ENCODE assay signal across 9 mouse cellular contexts in the genomic region with DNA sequence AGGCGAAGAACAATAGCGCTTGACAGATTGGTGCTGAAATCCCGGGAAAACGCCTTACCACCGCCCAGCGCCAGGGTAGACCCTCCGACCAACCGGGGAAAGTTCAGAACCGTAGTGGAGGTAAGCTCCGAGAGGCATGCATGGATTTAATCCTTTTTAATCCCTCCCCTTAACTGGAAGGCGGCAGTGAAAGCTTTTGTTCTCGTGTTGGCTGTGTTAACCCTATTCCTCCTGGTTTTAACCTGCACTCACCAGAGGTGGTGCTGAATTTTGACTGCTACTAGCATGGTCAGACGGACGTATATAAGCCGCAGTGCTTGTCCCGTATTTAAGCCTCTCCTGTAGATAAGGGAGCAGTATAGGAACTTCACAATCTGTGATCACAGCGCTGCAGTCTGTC.
DNase-seq lines count a peak whose midpoint lies in the region; ATAC-seq and TF ChIP-seq lines count a peak whose summit lies in the region.
"Had no signal": no experiment of that assay in that cellular context is flagged by ENCODE, and none has a peak within 500 bp of the region (broad histone marks: within the 10 kb centered on the region; RNA-seq: fewer than 3 reads in every experiment).

No protein-coding gene starts in this region.

- TF ChIP-seq CTCF in stomach, postnatal 0 days (IDR thresholded peaks at IDR 0.05; ENCODE audit: low read depth) = no peak

- H3K27me3 ChIP-seq in forebrain, embryonic 10.5 days (ENCODE audit: poor library complexity, severe bottlenecking) = no peaks in the 10 kb centered on the region
- H3K27me3 ChIP-seq in forebrain, embryonic 11.5 days (ENCODE audit: control insufficient read depth, insufficient read depth, low read length) = no peaks in the 10 kb centered on the region
- H3K27me3 ChIP-seq in stomach, embryonic 14.5 days (ENCODE audit: control insufficient read depth, insufficient read depth, low read length) = no peaks in the 10 kb centered on the region
- no peaks in the 10 kb centered on the region for H3K27me3 ChIP-seq in stomach, postnatal 0 days (ENCODE audit: control insufficient read depth, insufficient read depth, low read length)
- no peaks in the 10 kb centered on the region for H3K27me3 ChIP-seq in limb, embryonic 15.5 days

- H3K4me3 ChIP-seq in forebrain, embryonic 10.5 days = peak overlapping the region; percentile 25
- H3K4me3 ChIP-seq in forebrain, embryonic 11.5 days (ENCODE audit: low read depth, low read length) = no peak overlapping the region
- no peak overlapping the region for H3K4me3 ChIP-seq in stomach, embryonic 14.5 days (ENCODE audit: low read depth, low read length)
- no peak overlapping the region for H3K4me3 ChIP-seq in stomach, postnatal 0 days (ENCODE audit: low read depth, low read length)
- no peak overlapping the region for H3K4me3 ChIP-seq in limb, embryonic 15.5 days

- H3K9ac ChIP-seq in forebrain, embryonic 11.5 days (ENCODE audit: low read length) = no peak overlapping the region
- H3K9ac ChIP-seq in stomach, embryonic 14.5 days (replicated peaks; ENCODE audit: low read depth, low read length) = no peak overlapping the region
- no peak overlapping the region for H3K9ac ChIP-seq in stomach, postnatal 0 days (ENCODE audit: low read length)
- H3K9ac ChIP-seq in limb, embryonic 15.5 days = no peak overlapping the region

- WGBS in forebrain, embryonic 10.5 days = 55% methylated on average over 17 of the region's 17 CpGs
- 52% methylated on average over 17 of the region's 17 CpGs for WGBS in forebrain, embryonic 11.5 days
- WGBS in stomach, embryonic 14.5 days = 54% methylated on average over 17 of the region's 17 CpGs
- 55% methylated on average over 17 of the region's 17 CpGs for WGBS in stomach, postnatal 0 days
- WGBS in limb, embryonic 15.5 days = 53% methylated on average over 17 of the region's 17 CpGs

- no peaks in the 10 kb centered on the region for H3K36me3 ChIP-seq in forebrain, embryonic 10.5 days (replicated peaks)
- H3K36me3 ChIP-seq in forebrain, embryonic 11.5 days (ENCODE audit: control insufficient read depth, insufficient read depth, low read length) = no peaks in the 10 kb centered on the region
- no peaks in the 10 kb centered on the region for H3K36me3 ChIP-seq in stomach, embryonic 14.5 days (ENCODE audit: control insufficient read depth, insufficient read depth, low read length)
- H3K36me3 ChIP-seq in stomach, postnatal 0 days (ENCODE audit: control insufficient read depth, insufficient read depth, low read length) = no peaks in the 10 kb centered on the region
- H3K36me3 ChIP-seq in limb, embryonic 15.5 days = no peaks in the 10 kb centered on the region

- DNase-seq in forebrain, embryonic 10.5 days (ENCODE audit: extremely low spot score, low spot score) = no peak
- no peak for DNase-seq in forebrain, embryonic 11.5 days (ENCODE audit: low spot score)
- DNase-seq in stomach, postnatal 0 days (ENCODE audit: low spot score) = no peak
- DNase-seq in adrenal gland, postnatal 10 days = no peak
- DNase-seq in right cerebral cortex, postnatal 4 days = no peak
- DNase-seq: left cerebral cortex, postnatal 4 days had no signal

- no peak overlapping the region for H3K4me2 ChIP-seq in forebrain, embryonic 11.5 days (ENCODE audit: low read depth, low read length, severe bottlenecking)
- H3K4me2 ChIP-seq in stomach, embryonic 14.5 days (replicated peaks; ENCODE audit: low read depth, low read length) = peak overlapping the region; percentile 12; the same call in 1 of the 2 replicates
- H3K4me2 ChIP-seq in stomach, postnatal 0 days (replicated peaks; ENCODE audit: low read depth) = no peak overlapping the region
- H3K4me2 ChIP-seq in limb, embryonic 15.5 days = peak overlapping the region; percentile 31

- no peak for TF ChIP-seq EP300 in stomach, postnatal 0 days (optimal IDR thresholded peaks at IDR 0.05)

- ATAC-seq in forebrain, embryonic 11.5 days (replicated peaks; ENCODE audit: low FRiP score) = no peak
- no peak for ATAC-seq in stomach, embryonic 14.5 days (ENCODE audit: insufficient number of reproducible peaks, insufficient read depth, low FRiP score, low read depth)
- ATAC-seq in stomach, postnatal 0 days (ENCODE audit: low FRiP score, low TSS enrichment) = no peak
- no peak for ATAC-seq in limb, embryonic 15.5 days (ENCODE audit: insufficient number of reproducible peaks, low FRiP score, low TSS enrichment, low read depth)
- ATAC-seq in monocyte, adult 5-6 weeks (replicated peaks; ENCODE audit: insufficient number of reproducible peaks, low FRiP score, low TSS enrichment, poor library complexity, severe bottlenecking) = no peak

- H3K4me1 ChIP-seq in forebrain, embryonic 10.5 days = no peaks in the 10 kb centered on the region
- H3K4me1 ChIP-seq in forebrain, embryonic 11.5 days (replicated peaks; ENCODE audit: control insufficient read depth, insufficient read depth, low read length) = no peaks in the 10 kb centered on the region
- no peaks in the 10 kb centered on the region for H3K4me1 ChIP-seq in stomach, embryonic 14.5 days (ENCODE audit: control insufficient read depth, insufficient read depth, low read length)
- no peaks in the 10 kb centered on the region for H3K4me1 ChIP-seq in stomach, postnatal 0 days (replicated peaks; ENCODE audit: control insufficient read depth, insufficient read depth)
- no peaks in the 10 kb centered on the region for H3K4me1 ChIP-seq in limb, embryonic 15.5 days

- H3K27ac ChIP-seq in forebrain, embryonic 10.5 days = no peak overlapping the region
- no peak overlapping the region for H3K27ac ChIP-seq in forebrain, embryonic 11.5 days (ENCODE audit: low read depth, low read length)
- H3K27ac ChIP-seq in stomach, embryonic 14.5 days (ENCODE audit: low read length) = no peak overlapping the region
- no peak overlapping the region for H3K27ac ChIP-seq in stomach, postnatal 0 days (replicated peaks)
- H3K27ac ChIP-seq in limb, embryonic 15.5 days = no peak overlapping the region

- peaks cover 79% of the 10 kb centered on the region for H3K9me3 ChIP-seq in forebrain, embryonic 10.5 days
- H3K9me3 ChIP-seq in forebrain, embryonic 11.5 days (ENCODE audit: control insufficient read depth, low read length) = peaks cover 7% of the 10 kb centered on the region
- no peaks in the 10 kb centered on the region; the same call in 1 of the 2 replicates for H3K9me3 ChIP-seq in stomach, embryonic 14.5 days (ENCODE audit: control insufficient read depth, low read depth, low read length)
- H3K9me3 ChIP-seq in stomach, postnatal 0 days (ENCODE audit: control insufficient read depth, low read length) = no peaks in the 10 kb centered on the region
- peaks cover 15% of the 10 kb centered on the region for H3K9me3 ChIP-seq in limb, embryonic 15.5 days

Comparison
In these comparisons a context has a peak if more than half of its experiments do, and no peak if none do; other contexts are left out.
1. H3K4me2 ChIP-seq: peak in stomach, embryonic 14.5 days (single experiment) and limb, embryonic 15.5 days (single experiment); none in forebrain, embryonic 11.5 days (single experiment) and stomach, postnatal 0 days (single experiment).